Mouse (Mus musculus): ENCODE measurements around the gene Clec2i. TPM values are rescaled to one million over a fixed set of nuclear protein-coding genes. Genes with fewer than 3 reads are reported as not detected.
"Not testable (repeated sequence)": the region's sequence is repeated elsewhere in the genome, so short reads cannot be mapped to it uniquely, and the experiment has no call there.

Gene Clec2i
- polyA plus RNA-seq, 1 experiment, result not detected

- TF ChIP-seq POLR2A (IDR thresholded peaks at IDR 0.05; ENCODE audit: borderline replicate concordance, insufficient read depth, low read length) (no peak), CTCF (IDR thresholded peaks at IDR 0.05; ENCODE audit: borderline replicate concordance, insufficient read depth, low read depth, low read length) (no peak)
- Histone ChIP-seq H3K4me1 (ENCODE audit: control insufficient read depth, insufficient read depth, low read length) (no peaks in the 10 kb centered on the region), H3K27me3 (ENCODE audit: control insufficient read depth, insufficient read depth, low read length) (no peaks in the 10 kb centered on the region), H3K4me3 (replicated peaks; ENCODE audit: insufficient read depth, low read depth, low read length) (no peak overlapping the region), H3K27ac (ENCODE audit: insufficient read depth, low read length) (no peak overlapping the region)
- WGBS, result 88% methylated on average over 2 of the region's 2 CpGs
- DNase-seq, result no peak
Observed at GRCm38 (mm10) chr6:128913598-128914254, 26.3 kb downstream of the Clec2i start.

- Histone ChIP-seq H3K27ac (ENCODE audit: insufficient read depth, low read length) (no peak overlapping the region), H3K27me3 (ENCODE audit: control insufficient read depth, insufficient read depth, low read length) (no peaks in the 10 kb centered on the region), H3K4me3 (replicated peaks; ENCODE audit: insufficient read depth, low read depth, low read length) (no peak overlapping the region), H3K4me1 (ENCODE audit: control insufficient read depth, insufficient read depth, low read length) (no peaks in the 10 kb centered on the region)
- TF ChIP-seq POLR2A (IDR thresholded peaks at IDR 0.05; ENCODE audit: borderline replicate concordance, insufficient read depth, low read length), result no peak
- no peak for TF ChIP-seq CTCF (IDR thresholded peaks at IDR 0.05; ENCODE audit: borderline replicate concordance, insufficient read depth, low read depth, low read length)
- 83% methylated on average over 2 of the region's 2 CpGs for WGBS
- no peak for DNase-seq
Observed at GRCm38 (mm10) chr6:128917322-128917721, 29.9 kb downstream of the Clec2i start.

GRCm38 (mm10) chr6:128933050-128933449 is 45.7 kb downstream of the Clec2i start:
- no peak for DNase-seq
- 74% methylated on average over 2 of the region's 2 CpGs for WGBS
- H3K4me3 ChIP-seq (replicated peaks; ENCODE audit: insufficient read depth, low read depth, low read length), result no peak overlapping the region
- no peaks in the 10 kb centered on the region for H3K27me3 ChIP-seq (ENCODE audit: control insufficient read depth, insufficient read depth, low read length)
- no peaks in the 10 kb centered on the region for H3K4me1 ChIP-seq (ENCODE audit: control insufficient read depth, insufficient read depth, low read length)
- no peak overlapping the region for H3K27ac ChIP-seq (ENCODE audit: insufficient read depth, low read length)
- TF ChIP-seq CTCF (IDR thresholded peaks at IDR 0.05; ENCODE audit: borderline replicate concordance, insufficient read depth, low read depth, low read length), result no peak
- no peak for TF ChIP-seq POLR2A (IDR thresholded peaks at IDR 0.05; ENCODE audit: borderline replicate concordance, insufficient read depth, low read length)

GRCm38 (mm10) chr6:128934081-128934480 is 46.7 kb downstream of the Clec2i start, which contains the start of gene Clec2g:
Gene Clec2g (plus strand): TSS chr6:128934381.
- H3K27ac ChIP-seq (ENCODE audit: insufficient read depth, low read length); H3K4me1 ChIP-seq (ENCODE audit: control insufficient read depth, insufficient read depth, low read length); DNase-seq; H3K4me3 ChIP-seq (replicated peaks; ENCODE audit: insufficient read depth, low read depth, low read length); H3K27me3 ChIP-seq (ENCODE audit: control insufficient read depth, insufficient read depth, low read length): not testable (repeated sequence)
- 89% methylated on average over 4 of the region's 4 CpGs for WGBS

- DNase-seq; H3K27me3 ChIP-seq (ENCODE audit: control insufficient read depth, insufficient read depth, low read length); H3K4me1 ChIP-seq (ENCODE audit: control insufficient read depth, insufficient read depth, low read length); H3K27ac ChIP-seq (ENCODE audit: insufficient read depth, low read length); H3K4me3 ChIP-seq (replicated peaks; ENCODE audit: insufficient read depth, low read depth, low read length): not testable (repeated sequence)
- 80% methylated on average over 5 of the region's 13 CpGs for WGBS
Observed at GRCm38 (mm10) chr6:128935889-128936665, 48.7 kb downstream of the Clec2i start.

GRCm38 (mm10) chr6:128941646-128942421 is 54.4 kb downstream of the Clec2i start:
- 74% methylated on average over 5 of the region's 5 CpGs for WGBS
- Histone ChIP-seq H3K4me1 (ENCODE audit: control insufficient read depth, insufficient read depth, low read length) (no peaks in the 10 kb centered on the region), H3K4me3 (replicated peaks; ENCODE audit: insufficient read depth, low read depth, low read length) (no peak overlapping the region), H3K27ac (ENCODE audit: insufficient read depth, low read length) (no peak overlapping the region), H3K27me3 (ENCODE audit: control insufficient read depth, insufficient read depth, low read length) (no peaks in the 10 kb centered on the region)
- DNase-seq, result no peak
- no peak for TF ChIP-seq POLR2A (IDR thresholded peaks at IDR 0.05; ENCODE audit: borderline replicate concordance, insufficient read depth, low read length)

GRCm38 (mm10) chr6:128945564-128945963 is 58.2 kb downstream of the Clec2i start:
- no peak overlapping the region for H3K4me3 ChIP-seq (replicated peaks; ENCODE audit: insufficient read depth, low read depth, low read length)
- no peaks in the 10 kb centered on the region for H3K4me1 ChIP-seq (ENCODE audit: control insufficient read depth, insufficient read depth, low read length)
- 81% methylated on average over 3 of the region's 3 CpGs for WGBS
- no peak for DNase-seq
- no peak for TF ChIP-seq CTCF (IDR thresholded peaks at IDR 0.05; ENCODE audit: borderline replicate concordance, insufficient read depth, low read depth, low read length)
- TF ChIP-seq POLR2A (IDR thresholded peaks at IDR 0.05; ENCODE audit: borderline replicate concordance, insufficient read depth, low read length), result no peak
- no peaks in the 10 kb centered on the region for H3K27me3 ChIP-seq (ENCODE audit: control insufficient read depth, insufficient read depth, low read length)
- H3K27ac ChIP-seq (ENCODE audit: insufficient read depth, low read length), result no peak overlapping the region

Other genes starting within 250 kb of the Clec2i start
- 0.34 TPM in 1 of 2 replicates, not detected in the other for gene Clec2h, start 225.2 kb upstream of the Clec2i start, polyA plus RNA-seq (2012; rRNA removed)
- not detected in 2 replicates for gene Klrb1, start 164.5 kb upstream of the Clec2i start, polyA plus RNA-seq (2012; rRNA removed)
- gene Klrb1c, start 98.4 kb upstream of the Clec2i start, polyA plus RNA-seq (2012; rRNA removed), result 0.08 TPM in 1 of 2 replicates, not detected in the other
- gene Gm44511, start 61.3 kb upstream of the Clec2i start, polyA plus RNA-seq (2012; rRNA removed), result not detected in 2 replicates
- not detected in 2 replicates for gene Klrb1b, start 61.3 kb upstream of the Clec2i start, polyA plus RNA-seq (2012; rRNA removed)
- 0.30 and 0.79 TPM in 2 replicates for gene BC035044, start 3.5 kb downstream of the Clec2i start, polyA plus RNA-seq (2012; rRNA removed)
- gene Clec2g, start 46.8 kb downstream of the Clec2i start, polyA plus RNA-seq (2012; rRNA removed), result not detected in 2 replicates
- not detected in 2 replicates for gene Klrb1f, start 158.3 kb downstream of the Clec2i start, polyA plus RNA-seq (2012; rRNA removed)
- not detected in 2 replicates for gene Clec2e, start 213.3 kb downstream of the Clec2i start, polyA plus RNA-seq (2012; rRNA removed)